In the genomic region with DNA sequence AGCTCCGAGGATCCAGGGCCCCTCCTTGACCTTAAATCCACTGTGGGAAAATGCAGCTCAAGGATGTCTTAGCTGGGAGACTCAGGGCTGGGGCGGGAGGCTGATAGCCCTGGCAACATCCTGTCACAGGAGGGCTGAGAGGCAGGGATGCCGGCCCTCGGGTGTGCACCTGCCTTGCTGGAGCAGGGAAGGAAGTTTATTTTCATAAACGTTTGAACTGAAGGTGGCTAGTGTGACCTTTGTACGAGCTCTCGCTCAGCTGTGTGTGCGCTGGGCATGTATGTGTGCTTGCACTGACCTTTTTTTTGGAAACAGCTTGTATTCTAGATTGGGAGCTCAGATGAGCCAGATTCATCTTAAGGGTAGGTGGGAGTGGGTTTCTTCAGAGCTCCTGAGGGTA, we compare ENCODE assay signal across 12 mouse cellular contexts. TPM values are rescaled to one million over a fixed set of nuclear protein-coding genes. Genes with fewer than 3 reads are reported as not detected.
DNase-seq lines count a peak whose midpoint lies in the region; ATAC-seq lines count a peak whose summit lies in the region.
"Had no signal": no experiment of that assay in that cellular context is flagged by ENCODE, and none has a peak within 500 bp of the region (broad histone marks: within the 10 kb centered on the region; RNA-seq: fewer than 3 reads in every experiment).

No protein-coding gene starts in this region.

- 50% methylated on average over 8 of the region's 8 CpGs for WGBS in hindbrain, embryonic 10.5 days
- 44% methylated on average over 8 of the region's 8 CpGs for WGBS in hindbrain, embryonic 12.5 days
- WGBS in forebrain, embryonic 13.5 days: 41% methylated on average over 8 of the region's 8 CpGs
- WGBS in hindbrain, embryonic 15.5 days: 44% methylated on average over 8 of the region's 8 CpGs
- WGBS in midbrain, embryonic 12.5 days: 35% methylated on average over 8 of the region's 8 CpGs

- no peak overlapping the region for H3K4me3 ChIP-seq in hindbrain, embryonic 10.5 days
- H3K4me3 ChIP-seq in hindbrain, embryonic 12.5 days: no peak overlapping the region
- H3K4me3 ChIP-seq in forebrain, embryonic 13.5 days: no peak overlapping the region
- no peak overlapping the region for H3K4me3 ChIP-seq in hindbrain, embryonic 15.5 days
- H3K4me3 ChIP-seq in midbrain, embryonic 12.5 days: no peak overlapping the region
- H3K4me3 ChIP-seq: neural tube, embryonic 12.5 days had no signal

- H3K9ac ChIP-seq in hindbrain, embryonic 12.5 days: no peak overlapping the region
- peak overlapping the region; percentile 39; the same call in 1 of the 2 replicates for H3K9ac ChIP-seq in forebrain, embryonic 13.5 days
- no peak overlapping the region for H3K9ac ChIP-seq in hindbrain, embryonic 15.5 days
- H3K9ac ChIP-seq in midbrain, embryonic 12.5 days (replicated peaks): no peak overlapping the region
- H3K9ac ChIP-seq: neural tube, embryonic 12.5 days had no signal

- H3K36me3 ChIP-seq in hindbrain, embryonic 10.5 days: peaks cover 40% of the 10 kb centered on the region
- peaks cover 7% of the 10 kb centered on the region for H3K36me3 ChIP-seq in hindbrain, embryonic 12.5 days
- 0 out of 2 replicates have a peak, but pooled peaks cover 7% of the 10 kb centered on the region for H3K36me3 ChIP-seq in forebrain, embryonic 13.5 days (ENCODE audit: poor library complexity, severe bottlenecking)
- no peaks in the 10 kb centered on the region for H3K36me3 ChIP-seq in hindbrain, embryonic 15.5 days
- peaks cover 4% of the 10 kb centered on the region; the same call in 1 of the 2 replicates for H3K36me3 ChIP-seq in midbrain, embryonic 12.5 days

- peak overlapping the region; percentile 77 for H3K27ac ChIP-seq in hindbrain, embryonic 10.5 days
- H3K27ac ChIP-seq in hindbrain, embryonic 12.5 days: no peak overlapping the region
- H3K27ac ChIP-seq in forebrain, embryonic 13.5 days: no peak overlapping the region
- 0 out of 2 replicates have a peak overlapping the region, but pooled peaks have one; percentile 44 for H3K27ac ChIP-seq in hindbrain, embryonic 15.5 days (replicated peaks)
- peak overlapping the region; percentile 60 for H3K27ac ChIP-seq in midbrain, embryonic 12.5 days (replicated peaks)
- H3K27ac ChIP-seq: neural tube, embryonic 12.5 days had no signal

- H3K4me2 ChIP-seq in hindbrain, embryonic 12.5 days (replicated peaks): no peak overlapping the region
- 0 out of 2 replicates have a peak overlapping the region, but pooled peaks have one; percentile 0 for H3K4me2 ChIP-seq in forebrain, embryonic 13.5 days
- H3K4me2 ChIP-seq in hindbrain, embryonic 15.5 days: no peak overlapping the region
- no peak overlapping the region for H3K4me2 ChIP-seq in midbrain, embryonic 12.5 days (replicated peaks)
- H3K4me2 ChIP-seq: neural tube, embryonic 12.5 days had no signal

- H3K27me3 ChIP-seq in hindbrain, embryonic 10.5 days (ENCODE audit: insufficient read depth, poor library complexity, severe bottlenecking): no peaks in the 10 kb centered on the region
- H3K27me3 ChIP-seq in hindbrain, embryonic 12.5 days: 0 out of 2 replicates have a peak, but pooled peaks cover 2% of the 10 kb centered on the region
- no peaks in the 10 kb centered on the region for H3K27me3 ChIP-seq in forebrain, embryonic 13.5 days
- H3K27me3 ChIP-seq in hindbrain, embryonic 15.5 days: no peaks in the 10 kb centered on the region
- no peaks in the 10 kb centered on the region for H3K27me3 ChIP-seq in midbrain, embryonic 12.5 days
- H3K27me3 ChIP-seq: neural tube, embryonic 12.5 days had no signal

- ATAC-seq in hindbrain, embryonic 12.5 days (ENCODE audit: low FRiP score): no peak; the same call in 1 of the 2 replicates
- no peak for ATAC-seq in forebrain, embryonic 13.5 days
- no peak for ATAC-seq in hindbrain, embryonic 15.5 days (ENCODE audit: low FRiP score, low read depth)
- ATAC-seq in midbrain, embryonic 12.5 days (ENCODE audit: low FRiP score, low read depth): no peak
- ATAC-seq in granulocyte monocyte progenitor cell, adult 5-6 weeks (replicated peaks; ENCODE audit: poor library complexity, severe bottlenecking): no peak

- no peak for DNase-seq in hindbrain, embryonic 10.5 days (ENCODE audit: low spot score)
- no peak for DNase-seq in adrenal gland, postnatal 14 days
- no peak for DNase-seq in cerebellum, postnatal 10 days
- DNase-seq: adrenal gland, postnatal 25 days; liver had no signal

- peaks cover 38% of the 10 kb centered on the region for H3K4me1 ChIP-seq in hindbrain, embryonic 10.5 days (replicated peaks)
- H3K4me1 ChIP-seq in hindbrain, embryonic 12.5 days: peaks cover 22% of the 10 kb centered on the region
- peaks cover 20% of the 10 kb centered on the region for H3K4me1 ChIP-seq in forebrain, embryonic 13.5 days
- H3K4me1 ChIP-seq in hindbrain, embryonic 15.5 days (replicated peaks): peaks cover 15% of the 10 kb centered on the region
- H3K4me1 ChIP-seq in midbrain, embryonic 12.5 days: peaks cover 17% of the 10 kb centered on the region

- H3K9me3 ChIP-seq in hindbrain, embryonic 10.5 days: no peaks in the 10 kb centered on the region
- H3K9me3 ChIP-seq in hindbrain, embryonic 12.5 days (replicated peaks): no peaks in the 10 kb centered on the region
- no peaks in the 10 kb centered on the region for H3K9me3 ChIP-seq in forebrain, embryonic 13.5 days (replicated peaks)
- no peaks in the 10 kb centered on the region for H3K9me3 ChIP-seq in hindbrain, embryonic 15.5 days
- H3K9me3 ChIP-seq in midbrain, embryonic 12.5 days: no peaks in the 10 kb centered on the region
- H3K9me3 ChIP-seq: neural tube, embryonic 12.5 days had no signal

RNA-seq across cellular contexts. Expression of gene Ift43, which starts 21.5 kb away (rescaled TPM):
- 86.4 and 94.1 TPM in 2 replicates for polyA plus RNA-seq in hindbrain, embryonic 10.5 days (2016; fragmentation: Nextera tagmentation; extraction: Ambion mirVana)
- 83.4 and 90.1 TPM in 2 replicates for polyA plus RNA-seq in hindbrain, embryonic 12.5 days (2016; fragmentation: Nextera tagmentation; extraction: Ambion mirVana)
- polyA plus RNA-seq in forebrain, embryonic 13.5 days (2015; fragmentation: Nextera tagmentation; extraction: Ambion mirVana): 91.3 and 104 TPM in 2 replicates
- 42.7 and 45.8 TPM in 2 replicates for polyA plus RNA-seq in hindbrain, embryonic 15.5 days (2015; fragmentation: Nextera tagmentation; extraction: Ambion mirVana)
- 86.9 and 91.5 TPM in 2 replicates for polyA plus RNA-seq in midbrain, embryonic 12.5 days (2016; fragmentation: Nextera tagmentation; extraction: Ambion mirVana)
- total RNA-seq in adrenal gland, postnatal 14 days (2021): 23.3 and 25.3 TPM in 2 replicates
- total RNA-seq in granulocyte monocyte progenitor cell, adult 5-6 weeks (2014; fragmentation: Nextera tagmentation): not detected in 2 replicates
- total RNA-seq in granulocyte monocyte progenitor cell, adult 5-6 weeks (2017): 1.0 TPM in 1 of 2 replicates, not detected in the other
- total RNA-seq: hematopoietic stem cell, adult 5-6 weeks had no signal

RNA-seq across cellular contexts. Expression of gene Tgfb3, which starts 25.0 kb away (rescaled TPM):
- 7.0 and 8.4 TPM in 2 replicates for polyA plus RNA-seq in hindbrain, embryonic 10.5 days (2016; fragmentation: Nextera tagmentation; extraction: Ambion mirVana)
- 19.9 and 24.6 TPM in 2 replicates for polyA plus RNA-seq in hindbrain, embryonic 12.5 days (2016; fragmentation: Nextera tagmentation; extraction: Ambion mirVana)
- 5.7 and 5.9 TPM in 2 replicates for polyA plus RNA-seq in forebrain, embryonic 13.5 days (2015; fragmentation: Nextera tagmentation; extraction: Ambion mirVana)
- polyA plus RNA-seq in hindbrain, embryonic 15.5 days (2015; fragmentation: Nextera tagmentation; extraction: Ambion mirVana): 5.1 and 5.4 TPM in 2 replicates
- 7.6 and 15.7 TPM in 2 replicates for polyA plus RNA-seq in midbrain, embryonic 12.5 days (2016; fragmentation: Nextera tagmentation; extraction: Ambion mirVana)
- 11.3 and 13.2 TPM in 2 replicates for total RNA-seq in adrenal gland, postnatal 14 days (2021)
- total RNA-seq in granulocyte monocyte progenitor cell, adult 5-6 weeks (2014; fragmentation: Nextera tagmentation): not detected in 2 replicates
- total RNA-seq in granulocyte monocyte progenitor cell, adult 5-6 weeks (2017): 0.36 TPM in 1 of 2 replicates, not detected in the other

Comparison
In these comparisons a context has a peak if more than half of its experiments do, and no peak if none do; other contexts are left out.
1. H3K27ac ChIP-seq: peak in hindbrain, embryonic 10.5 days (single experiment), hindbrain, embryonic 15.5 days (single experiment) and midbrain, embryonic 12.5 days (single experiment); none in hindbrain, embryonic 12.5 days (single experiment) and forebrain, embryonic 13.5 days (single experiment).